Mouse (Mus musculus): ENCODE results near the gene Pilra.

Gene Pilra

DNA sequence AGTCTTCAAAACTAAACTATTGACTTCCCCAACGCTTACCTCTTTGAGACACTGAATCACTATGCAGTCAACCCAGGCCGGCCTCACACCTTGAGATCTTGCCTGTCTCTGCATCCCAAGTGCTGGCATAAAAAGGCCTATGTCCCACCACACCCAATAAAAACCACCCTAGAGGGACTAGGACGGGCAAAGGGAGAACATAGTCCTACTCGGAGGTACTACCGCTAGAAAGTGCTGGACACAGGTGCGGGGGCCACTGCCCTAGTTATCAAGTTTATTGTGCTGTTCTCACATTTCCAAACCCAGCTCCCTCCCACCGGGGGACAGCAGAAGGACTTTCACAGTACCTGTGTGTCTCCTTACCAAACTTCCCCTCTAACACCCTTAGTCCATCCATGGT lies 54.4 kb downstream of the Pilra start:
- intact Hi-C loops (cut with DNase I): no loop called here

DNA sequence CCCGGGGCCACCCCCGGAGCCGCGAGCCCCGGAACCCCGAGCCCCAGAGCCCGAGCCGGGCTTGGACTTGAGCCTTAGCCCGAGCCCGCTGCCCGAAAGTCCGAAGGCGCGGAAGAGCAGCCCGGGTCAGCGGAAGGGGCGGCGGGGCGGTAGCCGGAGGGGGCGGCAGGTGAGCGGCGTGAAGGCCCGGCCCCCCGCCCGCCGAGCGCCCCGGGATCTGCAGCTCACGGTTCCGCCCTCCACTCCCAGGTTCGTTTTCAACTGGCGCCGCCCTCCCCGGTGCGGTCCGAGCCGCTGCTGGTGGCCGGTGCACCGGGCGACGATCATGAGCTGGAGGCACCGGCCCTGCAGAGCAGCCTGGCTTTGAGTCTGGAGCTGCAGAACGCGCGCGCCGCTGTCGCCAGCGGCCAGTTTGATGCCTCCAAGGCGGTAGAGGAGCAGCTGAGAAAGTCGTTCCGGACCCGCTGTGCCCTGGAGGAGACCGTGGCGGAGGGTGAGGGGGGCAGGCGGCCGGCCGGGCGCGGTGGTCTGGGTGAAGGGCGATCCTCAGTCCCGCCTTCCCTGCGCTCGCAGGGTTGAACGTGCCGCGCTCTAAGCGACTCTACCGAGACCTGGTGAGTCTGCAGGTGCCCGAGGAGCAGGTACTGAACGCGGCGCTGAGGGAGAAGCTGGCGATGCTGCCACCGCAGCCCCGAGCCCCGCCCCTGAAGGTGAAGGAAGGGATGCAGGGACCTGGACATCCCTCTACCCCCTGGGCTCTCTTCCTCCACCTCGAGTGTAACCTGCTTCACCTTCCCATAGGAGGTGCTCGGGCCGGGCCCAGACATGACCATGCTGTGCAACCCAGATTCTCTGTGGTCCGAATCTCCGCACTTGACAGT lies 56.8 kb downstream of the Pilra start:
- intact Hi-C loops (cut with DNase I): no loop called here

DNA sequence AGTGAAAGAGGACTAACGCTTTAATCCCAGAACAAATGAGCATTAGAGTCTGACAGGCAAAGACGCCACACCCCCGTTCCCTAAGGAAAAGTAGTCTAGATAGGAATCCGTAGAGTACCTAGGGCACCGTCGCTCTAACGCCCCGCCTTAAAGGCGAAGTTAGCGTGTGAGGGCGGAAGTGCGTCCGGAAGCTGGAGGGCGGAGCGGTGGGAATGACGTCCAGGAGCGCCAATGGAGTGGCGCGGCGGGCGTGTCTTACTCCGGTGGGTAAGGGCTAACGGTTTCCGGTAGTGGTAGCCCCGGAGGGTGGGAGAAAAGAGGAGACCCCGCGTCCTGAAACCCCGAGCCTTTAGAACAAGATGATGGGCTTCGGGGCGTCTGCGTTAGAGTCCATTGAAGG lies 57.4 kb downstream of the Pilra start, which contains the start of gene Ppp1r35:
Gene Ppp1r35 (plus strand): TSS at position 215 of the 400 bp plus-strand sequence.
- intact Hi-C loops (cut with DNase I): no loop called here

DNA sequence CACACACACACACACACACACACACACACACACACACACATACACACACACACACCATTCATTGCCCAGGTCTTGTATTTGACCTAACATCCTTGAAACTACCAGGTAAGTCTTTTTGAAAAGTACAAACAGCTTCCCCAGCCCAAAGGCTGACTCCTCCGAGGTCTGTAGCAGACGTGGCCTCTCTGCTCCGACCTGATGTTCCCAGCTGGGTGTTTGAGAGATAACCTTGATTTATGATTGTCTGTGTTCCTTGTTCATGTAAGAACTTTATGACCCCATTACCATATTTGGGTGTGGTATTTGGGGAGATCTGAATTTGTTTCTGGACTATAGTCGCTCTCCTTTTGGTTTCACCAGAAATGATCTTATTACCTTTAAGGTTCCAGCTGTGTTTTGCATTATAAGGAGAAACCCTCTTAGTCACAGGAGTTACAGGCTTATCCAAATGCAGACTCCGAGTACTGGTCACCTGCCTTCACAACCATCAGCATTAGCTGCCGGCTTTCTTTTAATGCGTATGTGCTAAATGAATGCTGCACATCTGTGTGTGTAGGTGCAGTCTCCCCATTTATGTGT lies 58.7 kb downstream of the Pilra start:
- intact Hi-C loops (cut with DNase I): no loop called here

DNA sequence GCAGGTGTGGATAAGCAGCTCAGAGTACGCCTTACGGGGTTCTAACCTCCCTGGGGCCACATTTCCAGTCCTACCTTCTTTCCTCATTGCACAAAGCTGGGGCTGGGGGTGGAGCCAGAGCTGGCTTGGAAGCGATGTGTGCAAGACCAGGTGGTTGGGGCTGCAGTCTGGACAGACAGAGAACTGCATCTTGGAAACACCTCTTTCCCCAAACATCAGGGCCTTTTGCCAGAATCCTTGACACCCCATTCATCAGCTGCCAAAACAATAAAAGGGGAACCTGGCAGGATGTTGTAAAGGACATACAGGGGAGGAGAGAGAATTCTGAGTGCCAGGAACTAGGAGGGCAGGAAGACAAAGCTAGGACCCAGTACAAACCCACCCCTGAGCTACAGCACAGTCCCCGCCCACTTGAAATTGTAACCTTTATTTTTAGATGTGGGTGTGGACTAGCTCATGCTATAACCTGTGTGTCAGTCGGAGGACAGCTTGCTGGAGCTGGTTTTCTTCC lies 59.6 kb downstream of the Pilra start:
- intact Hi-C loops (cut with DNase I): no loop called here

DNA sequence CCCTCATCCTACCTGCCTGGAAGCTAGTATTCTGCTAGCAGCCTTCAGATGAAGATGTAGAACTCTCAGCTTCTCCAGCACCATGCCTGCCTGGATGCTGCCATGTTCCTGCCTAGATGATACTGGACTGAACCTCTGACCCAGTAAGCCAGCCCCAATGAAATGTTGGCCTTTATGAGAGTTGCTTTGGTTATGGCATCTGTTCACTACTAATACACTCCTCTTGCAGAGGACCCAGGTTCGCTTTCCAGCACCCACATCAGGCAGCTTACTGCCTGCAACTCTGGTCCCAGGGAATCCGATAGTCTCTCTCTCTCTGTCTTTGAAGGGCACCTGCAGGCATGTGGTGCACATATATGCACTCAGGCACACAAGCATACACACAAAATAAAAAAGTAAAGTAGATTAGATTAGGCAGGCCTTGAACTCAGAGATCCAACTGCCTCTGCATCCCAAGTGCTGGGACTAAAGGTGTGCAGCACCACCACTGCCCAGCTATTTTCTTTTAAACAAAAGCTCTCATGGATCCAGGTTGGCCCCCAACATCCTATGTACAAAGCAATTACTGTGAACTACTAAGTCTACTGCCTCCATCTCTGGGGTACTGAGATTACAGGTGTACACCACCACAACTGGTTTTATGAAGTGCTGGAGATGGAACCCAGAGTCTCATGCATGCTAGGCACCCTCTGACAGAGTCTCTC lies 60.3 kb downstream of the Pilra start:
- intact Hi-C loops (cut with DNase I): no loop called here

DNA sequence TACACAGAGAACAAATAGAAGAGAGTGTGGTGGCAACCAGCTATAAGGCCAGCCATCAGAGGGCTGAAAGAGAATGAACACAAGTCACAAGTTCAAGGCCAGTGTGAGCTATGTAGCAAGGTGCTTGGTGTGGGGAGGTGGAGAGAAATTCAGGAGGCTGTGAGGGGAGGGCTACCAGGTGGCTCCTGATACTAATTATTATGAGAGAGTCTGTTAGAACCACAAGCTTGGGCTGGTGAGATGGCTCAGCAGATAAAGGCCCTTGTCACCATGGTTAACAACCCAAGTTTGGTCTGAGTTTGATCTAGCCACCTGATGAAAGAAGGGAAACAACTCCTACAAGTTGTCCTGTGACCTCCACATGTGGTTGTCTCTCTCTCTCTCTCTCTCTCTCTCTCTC lies 63.3 kb downstream of the Pilra start:
- intact Hi-C loops (cut with DNase I): no loop called here

Data from adrenal gland (tissue).